Mouse (Mus musculus) ES-Bruce4 (cell line): ENCODE results near the gene Tmem107. TPM values are rescaled to one million over a fixed set of nuclear protein-coding genes. Genes with fewer than 3 reads are reported as not detected.

Source experiments
- H3K27ac ChIP-seq: 2 replicates; pipeline ENCODE4 v1.5.1; 2012; ENCODE audit warnings: low read length, inconsistent platforms; ENCODE audit not compliant: insufficient read depth
- H3K27me3 ChIP-seq: 2 replicates; pipeline ENCODE4 v1.6.1; 2012; ENCODE audit warnings: mild to moderate bottlenecking, low read length, inconsistent platforms; ENCODE audit not compliant: control insufficient read depth, poor library complexity, insufficient read depth, severe bottlenecking
- H3K36me3 ChIP-seq: 2 replicates; pipeline ENCODE4 v1.6.1; 2012; ENCODE audit warnings: inconsistent platforms, mild to moderate bottlenecking, low read length, moderate library complexity; ENCODE audit not compliant: control insufficient read depth, poor library complexity, insufficient read depth, severe bottlenecking
- H3K4me1 ChIP-seq: one replicate; pipeline ENCODE4 v1.8.1; 2011; ENCODE audit warnings: low read length; ENCODE audit not compliant: control insufficient read depth, insufficient read depth
- H3K4me3 ChIP-seq: 2 replicates; pipeline ENCODE4 v1.5.1; 2011; ENCODE audit warnings: low read depth, mild to moderate bottlenecking, low read length
- H3K9ac ChIP-seq: 2 replicates; pipeline ENCODE4 v1.6.1; 2012; ENCODE audit warnings: low read depth, mild to moderate bottlenecking, inconsistent platforms; ENCODE audit not compliant: poor library complexity, severe bottlenecking
- H3K9me3 ChIP-seq: replicated peaks from 2 replicates; pipeline ENCODE4 v1.6.1; 2012; ENCODE audit warnings: mild to moderate bottlenecking, low read length, inconsistent platforms; ENCODE audit not compliant: control insufficient read depth, poor library complexity, insufficient read depth, severe bottlenecking
- CTCF ChIP-seq: IDR thresholded peaks from one replicate; pipeline ENCODE4 v1.8.1; 2011; ENCODE audit warnings: low read depth, low read length
- EP300 ChIP-seq: IDR thresholded peaks from 2 replicates; pipeline ENCODE4 v1.6.1; 2011; ENCODE audit warnings: low read depth, low read length; ENCODE audit not compliant: insufficient read depth
- POLR2A ChIP-seq: IDR thresholded peaks from one replicate; pipeline ENCODE4 v1.8.1; 2011; ENCODE audit warnings: low read length; ENCODE audit not compliant: insufficient read depth
- polyA plus RNA-seq: library from polyadenylated mRNA; stranded (reverse); fragments of >200 nt; gene quantifications from 2 replicates; pipeline ENCODE4 v1.2.4, GENCODE M21; 2011; ENCODE audit warnings: low read depth; ENCODE audit not compliant: missing spikeins, insufficient read depth, insufficient read length

The Tmem107 gene
- polyA plus RNA-seq, 1 experiment = 17.1 TPM

DNA sequence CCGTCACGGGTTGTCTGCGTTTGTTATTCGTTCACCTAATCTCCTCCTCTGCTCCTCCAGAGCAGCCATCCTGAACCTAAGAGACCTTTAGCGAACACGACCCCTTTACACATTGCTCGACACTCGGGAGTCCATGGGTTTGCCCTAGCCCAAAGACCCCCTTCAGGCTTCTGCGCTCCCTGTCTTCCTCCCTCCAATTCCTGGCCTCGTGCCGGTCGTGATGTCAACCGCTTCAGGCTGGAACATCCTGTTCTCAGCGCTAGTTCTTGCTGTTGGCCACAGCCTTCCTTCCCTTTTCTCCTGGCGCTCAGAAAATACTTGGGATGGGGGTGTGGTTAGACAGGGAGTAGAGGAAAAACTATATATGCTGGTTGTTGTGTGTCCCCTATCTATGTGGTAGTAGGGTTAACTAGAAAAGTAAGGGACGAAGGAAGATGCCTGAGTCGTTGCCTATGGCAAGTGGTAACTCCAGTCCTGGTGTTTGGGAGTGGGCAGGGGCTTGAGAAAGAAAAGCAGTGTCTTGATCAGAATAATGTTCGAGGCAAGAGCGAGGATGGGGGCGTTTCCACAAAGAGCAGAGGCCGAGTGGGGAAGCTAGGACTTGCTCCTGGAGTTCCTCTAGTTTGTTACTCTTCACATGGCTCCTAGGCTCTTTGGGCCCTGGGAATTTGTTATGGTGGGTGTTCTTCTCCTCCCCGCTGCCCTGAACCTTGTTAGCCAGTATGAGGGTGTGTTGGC is 28.7 kb downstream of the Tmem107 start:
- no peak overlapping the region for H3K27ac ChIP-seq
- peak overlapping the region; percentile 79 for H3K4me3 ChIP-seq

GRCm38 (mm10) chr11:69099915-69100345 is 29.3 kb downstream of the Tmem107 start:
- no peak overlapping the region for H3K27ac ChIP-seq
- H3K4me3 ChIP-seq = peak overlapping the region; percentile 79
- no peaks in the 10 kb centered on the region for H3K4me1 ChIP-seq
- peak overlapping the region; percentile 65 for H3K9ac ChIP-seq
- no peaks in the 10 kb centered on the region for H3K27me3 ChIP-seq
- no peaks in the 10 kb centered on the region for H3K9me3 ChIP-seq
- peaks cover 22% of the 10 kb centered on the region for H3K36me3 ChIP-seq
- no peak for TF ChIP-seq POLR2A
- TF ChIP-seq EP300 = no peak
- TF ChIP-seq CTCF = no peak

More for the DNA sequence above, 28.7 kb downstream of the Tmem107 start:
- H3K9me3 ChIP-seq = no peaks in the 10 kb centered on the region
- no peaks in the 10 kb centered on the region for H3K27me3 ChIP-seq
- no peaks in the 10 kb centered on the region for H3K4me1 ChIP-seq
- H3K9ac ChIP-seq = peak overlapping the region; percentile 65
- peaks cover 22% of the 10 kb centered on the region for H3K36me3 ChIP-seq
- TF ChIP-seq POLR2A = no peak
- TF ChIP-seq CTCF = no peak
- no peak for TF ChIP-seq EP300

DNA sequence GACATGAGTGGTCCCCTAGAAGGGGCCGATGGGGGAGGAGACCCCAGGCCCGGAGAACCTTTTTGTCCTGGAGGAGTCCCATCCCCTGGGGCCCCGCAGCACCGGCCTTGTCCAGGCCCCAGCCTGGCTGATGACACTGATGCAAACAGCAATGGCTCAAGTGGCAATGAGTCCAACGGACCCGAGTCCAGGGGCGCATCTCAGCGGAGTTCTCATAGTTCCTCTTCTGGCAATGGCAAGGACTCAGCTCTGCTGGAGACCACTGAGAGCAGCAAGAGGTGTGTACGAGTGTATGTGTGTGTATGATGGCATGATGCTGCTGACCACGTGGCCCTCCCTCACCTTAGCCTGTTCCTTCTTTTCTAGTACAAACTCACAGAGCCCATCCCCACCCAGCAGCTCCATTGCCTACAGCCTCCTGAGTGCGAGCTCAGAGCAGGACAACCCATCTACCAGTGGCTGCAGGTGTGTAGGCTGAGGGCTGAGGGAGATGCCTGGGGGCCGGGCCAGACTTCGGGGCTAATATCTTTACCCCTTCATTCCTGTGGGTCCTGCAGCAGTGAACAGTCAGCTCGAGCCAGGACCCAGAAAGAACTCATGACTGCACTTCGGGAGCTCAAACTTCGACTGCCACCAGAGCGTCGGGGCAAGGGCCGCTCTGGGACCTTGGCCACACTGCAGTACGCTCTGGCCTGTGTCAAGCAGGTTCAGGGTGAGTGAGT is 30.2 kb downstream of the Tmem107 start:
- H3K4me3 ChIP-seq = no peak overlapping the region
- H3K9ac ChIP-seq = peak overlapping the region; percentile 57; the same call in 1 of the 2 replicates
- TF ChIP-seq POLR2A (no peak), EP300 (no peak), CTCF (no peak)
- H3K9me3 ChIP-seq = no peaks in the 10 kb centered on the region
- no peak overlapping the region for H3K27ac ChIP-seq
- H3K27me3 ChIP-seq = no peaks in the 10 kb centered on the region
- H3K36me3 ChIP-seq = peaks cover 22% of the 10 kb centered on the region
- H3K4me1 ChIP-seq = no peaks in the 10 kb centered on the region

DNA sequence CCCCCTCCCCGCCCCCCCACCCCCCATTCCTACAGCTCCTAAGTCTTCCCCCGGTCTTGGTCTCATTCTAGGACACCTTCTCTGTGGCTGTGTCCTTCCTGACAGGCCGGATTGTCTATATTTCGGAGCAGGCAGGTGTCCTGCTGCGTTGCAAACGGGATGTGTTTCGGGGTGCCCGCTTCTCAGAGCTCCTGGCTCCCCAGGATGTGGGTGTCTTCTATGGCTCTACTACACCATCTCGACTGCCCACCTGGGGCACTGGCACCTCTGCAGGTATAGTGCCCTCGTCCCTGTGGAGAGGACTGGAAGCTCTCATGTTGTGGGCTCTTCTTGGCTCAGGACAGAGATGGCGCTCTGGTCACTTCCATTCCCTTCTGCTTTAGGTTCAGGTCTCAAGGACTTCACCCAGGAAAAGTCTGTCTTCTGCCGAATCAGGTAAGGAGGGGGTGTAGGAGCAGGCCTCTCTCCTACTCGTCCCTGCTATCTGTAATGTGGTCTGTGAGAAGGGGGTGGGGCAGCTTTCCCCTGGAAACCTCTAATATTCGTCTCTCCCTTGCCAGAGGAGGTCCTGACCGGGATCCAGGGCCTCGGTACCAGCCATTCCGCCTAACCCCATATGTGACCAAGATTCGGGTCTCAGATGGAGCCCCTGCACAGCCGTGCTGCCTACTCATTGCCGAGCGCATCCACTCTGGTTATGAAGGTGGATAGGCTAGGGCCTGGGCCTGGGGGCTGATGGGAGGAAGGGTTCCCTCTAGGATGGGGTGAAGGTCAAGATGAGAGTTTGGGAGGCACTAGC is 31.2 kb downstream of the Tmem107 start:
- Histone ChIP-seq H3K27me3 (no peaks in the 10 kb centered on the region), H3K27ac (no peak overlapping the region), H3K9ac (no peak overlapping the region), H3K4me3 (no peak overlapping the region), H3K9me3 (no peaks in the 10 kb centered on the region), H3K36me3 (peaks cover 22% of the 10 kb centered on the region), H3K4me1 (no peaks in the 10 kb centered on the region)
- TF ChIP-seq EP300 (no peak), CTCF (no peak), POLR2A (no peak)

- no peak overlapping the region for H3K9ac ChIP-seq
- no peaks in the 10 kb centered on the region for H3K27me3 ChIP-seq
- no peak for TF ChIP-seq CTCF
- TF ChIP-seq POLR2A = no peak
- no peak for TF ChIP-seq EP300
- H3K27ac ChIP-seq = no peak overlapping the region
- H3K4me1 ChIP-seq = no peaks in the 10 kb centered on the region
- H3K36me3 ChIP-seq = peaks cover 22% of the 10 kb centered on the region
- no peaks in the 10 kb centered on the region for H3K9me3 ChIP-seq
- H3K4me3 ChIP-seq = no peak overlapping the region
Measured at GRCm38 (mm10) chr11:69102403-69102725, 31.8 kb downstream of the Tmem107 start.

DNA sequence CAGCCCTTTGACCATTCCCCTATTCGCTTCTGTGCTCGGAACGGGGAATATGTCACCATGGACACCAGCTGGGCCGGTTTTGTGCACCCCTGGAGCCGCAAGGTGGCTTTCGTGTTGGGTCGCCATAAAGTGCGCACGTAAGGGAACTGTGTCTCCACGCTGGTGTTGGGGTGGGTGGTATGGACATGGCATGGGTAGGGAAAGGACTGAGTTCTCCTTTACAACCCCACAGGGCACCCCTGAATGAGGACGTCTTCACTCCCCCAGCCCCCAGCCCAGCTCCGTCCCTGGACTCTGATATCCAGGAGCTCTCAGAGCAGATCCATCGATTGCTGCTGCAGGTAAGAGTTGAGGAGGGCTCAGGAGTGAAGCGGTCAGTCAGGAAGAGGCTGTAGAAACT is 32.5 kb downstream of the Tmem107 start:
- Histone ChIP-seq H3K9me3 (no peaks in the 10 kb centered on the region), H3K36me3 (peaks cover 22% of the 10 kb centered on the region), H3K4me1 (no peaks in the 10 kb centered on the region), H3K4me3 (no peak overlapping the region), H3K27ac (no peak overlapping the region), H3K9ac (no peak overlapping the region), H3K27me3 (no peaks in the 10 kb centered on the region)
- no peak for TF ChIP-seq EP300
- TF ChIP-seq CTCF = no peak
- TF ChIP-seq POLR2A = no peak
